ENCODE assay signal across 16 mouse cellular contexts in genomic region chr13:109623201-109623600, GRCm38 (mm10).
"Had no signal": no experiment of that assay in that cellular context is flagged by ENCODE, and none has a peak within 500 bp of the region (broad histone marks: within the 10 kb centered on the region; RNA-seq: fewer than 3 reads in every experiment).

No protein-coding gene starts in this region.

- ATAC-seq: midbrain, embryonic 15.5 days had no signal

- H3K4me3 ChIP-seq: left cerebral cortex, adult 2 months; liver, embryonic 13.5 days; midbrain, embryonic 12.5 days; midbrain, embryonic 15.5 days; myocyte; neural tube, embryonic 13.5 days; stomach, embryonic 15.5 days had no signal

- DNase-seq: kidney, postnatal 10 days; layer of hippocampus, postnatal 36 days; liver, embryonic 13.5 days; lung, adult 2 months; lung, postnatal 14 days; lung, postnatal 4 days; retina, postnatal 1 day; right cerebral cortex, postnatal 25 days; spleen, adult 18-20 months; thymus, postnatal 36 days had no signal

- H3K27me3 ChIP-seq: liver, embryonic 13.5 days; midbrain, embryonic 12.5 days; midbrain, embryonic 15.5 days; neural tube, embryonic 13.5 days; stomach, embryonic 15.5 days had no signal

- H3K9ac ChIP-seq: liver, embryonic 13.5 days; midbrain, embryonic 12.5 days; midbrain, embryonic 15.5 days; neural tube, embryonic 13.5 days; stomach, embryonic 15.5 days had no signal

- H3K27ac ChIP-seq: left cerebral cortex, adult 2 months; liver, embryonic 13.5 days; midbrain, embryonic 12.5 days; midbrain, embryonic 15.5 days; neural tube, embryonic 13.5 days; stomach, embryonic 15.5 days had no signal

- H3K9me3 ChIP-seq: liver, embryonic 13.5 days; midbrain, embryonic 12.5 days; midbrain, embryonic 15.5 days; neural tube, embryonic 13.5 days; stomach, embryonic 15.5 days had no signal

- H3K4me1 ChIP-seq: midbrain, embryonic 12.5 days; midbrain, embryonic 15.5 days; neural tube, embryonic 13.5 days; stomach, embryonic 15.5 days had no signal

- H3K4me2 ChIP-seq: liver, embryonic 13.5 days; midbrain, embryonic 12.5 days; midbrain, embryonic 15.5 days; neural tube, embryonic 13.5 days; stomach, embryonic 15.5 days had no signal

- H3K36me3 ChIP-seq: liver, embryonic 13.5 days; midbrain, embryonic 12.5 days; midbrain, embryonic 15.5 days; neural tube, embryonic 13.5 days; stomach, embryonic 15.5 days had no signal
